Comparison of ENCODE assay signal across 15 mouse cellular contexts in genomic region chr1:61027519-61027918, GRCm38 (mm10). TPM values are rescaled to one million over a fixed set of nuclear protein-coding genes. Genes with fewer than 3 reads are reported as not detected.
"Had no signal": no experiment of that assay in that cellular context is flagged by ENCODE, and none has a peak within 500 bp of the region (broad histone marks: within the 10 kb centered on the region; RNA-seq: fewer than 3 reads in every experiment).

No protein-coding gene starts in this region.

- ATAC-seq: midbrain, embryonic 16.5 days had no signal

- DNase-seq: lung, adult 18-20 months; lung, embryonic 14.5 days; lung, postnatal 10 days; lung, postnatal 4 days; midbrain, embryonic 14.5 days; right cerebral cortex, postnatal 14 days; thymus, adult 2 months; thymus, postnatal 25 days had no signal

- H3K36me3 ChIP-seq: midbrain, embryonic 12.5 days; neural tube, embryonic 12.5 days; stomach, embryonic 15.5 days had no signal

- H3K4me3 ChIP-seq: midbrain, embryonic 12.5 days; myocyte; neural tube, embryonic 12.5 days; stomach, embryonic 15.5 days had no signal

- H3K4me1 ChIP-seq: midbrain, embryonic 12.5 days; neural tube, embryonic 12.5 days; stomach, embryonic 15.5 days had no signal

- H3K9me3 ChIP-seq: midbrain, embryonic 12.5 days; neural tube, embryonic 12.5 days; stomach, embryonic 15.5 days had no signal

- H3K27ac ChIP-seq: liver, embryonic 14.5 days; midbrain, embryonic 12.5 days; neural tube, embryonic 12.5 days; stomach, embryonic 15.5 days; stomach, postnatal 0 days had no signal

- H3K27me3 ChIP-seq: midbrain, embryonic 12.5 days; neural tube, embryonic 12.5 days; stomach, embryonic 15.5 days had no signal

RNA-seq across cellular contexts. Expression of gene Icos, which starts 49.8 kb away (rescaled TPM):
- polyA plus RNA-seq: lung, embryonic 14.5 days; midbrain, embryonic 14.5 days; myocyte had no signal
